Mouse (Mus musculus) telencephalon, adult 2 months (tissue): ENCODE measurements around the gene Arhgef3.

Experiments used
- DNase-seq: peaks from one replicate; pipeline ENCODE4 v3.0.0-alpha.2; 2011; ENCODE audit warnings: low read depth, low spot score

The Arhgef3 gene

DNA sequence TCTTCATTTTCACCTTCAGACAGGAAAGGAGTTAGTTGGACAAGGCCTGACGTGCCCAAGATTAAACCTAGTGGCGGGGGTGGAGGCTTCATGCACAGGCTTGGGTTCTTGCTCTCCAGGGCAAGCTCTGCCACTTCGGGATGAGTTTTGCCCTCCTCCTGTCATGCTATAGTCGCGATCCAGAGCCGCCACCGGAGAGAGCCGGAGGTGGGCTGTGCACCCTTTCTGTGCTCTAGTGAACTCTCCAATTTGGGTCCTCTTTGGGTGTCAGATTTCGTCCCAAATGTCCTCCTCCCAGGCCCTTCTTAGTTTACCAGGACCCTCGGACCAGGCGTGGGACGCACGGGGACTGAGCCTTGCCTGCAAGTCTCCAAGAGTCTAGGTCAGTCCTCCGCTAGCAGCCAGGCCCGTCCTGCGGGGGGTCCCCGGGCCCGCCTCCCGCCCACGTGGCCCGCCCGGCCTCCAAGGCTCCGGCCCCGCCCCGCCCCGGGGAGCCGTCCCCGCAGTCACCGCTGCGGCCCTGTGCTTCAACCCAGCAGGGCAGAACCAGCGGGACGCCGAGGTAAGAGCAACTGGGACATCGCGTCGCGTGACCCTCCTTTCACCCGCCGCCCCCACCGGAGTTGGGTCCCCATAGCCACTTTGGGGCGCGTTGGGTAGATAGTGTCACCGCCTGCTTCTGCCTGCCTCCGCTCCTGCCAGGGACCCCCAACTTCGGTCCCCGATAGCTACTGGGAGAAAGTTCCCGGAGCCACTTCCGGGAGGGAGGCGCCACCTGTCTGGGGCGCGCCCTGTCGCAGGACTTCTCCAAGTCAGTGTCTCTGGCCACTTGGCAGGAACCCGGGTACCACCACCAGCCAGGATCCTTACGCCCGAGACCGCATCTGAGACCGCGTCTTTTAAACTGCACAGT is at the start of gene Arhgef3:
Gene Arhgef3, plus strand, starts transcription at position 538 of the 913 bp plus-strand sequence.
- no peak for DNase-seq

DNA sequence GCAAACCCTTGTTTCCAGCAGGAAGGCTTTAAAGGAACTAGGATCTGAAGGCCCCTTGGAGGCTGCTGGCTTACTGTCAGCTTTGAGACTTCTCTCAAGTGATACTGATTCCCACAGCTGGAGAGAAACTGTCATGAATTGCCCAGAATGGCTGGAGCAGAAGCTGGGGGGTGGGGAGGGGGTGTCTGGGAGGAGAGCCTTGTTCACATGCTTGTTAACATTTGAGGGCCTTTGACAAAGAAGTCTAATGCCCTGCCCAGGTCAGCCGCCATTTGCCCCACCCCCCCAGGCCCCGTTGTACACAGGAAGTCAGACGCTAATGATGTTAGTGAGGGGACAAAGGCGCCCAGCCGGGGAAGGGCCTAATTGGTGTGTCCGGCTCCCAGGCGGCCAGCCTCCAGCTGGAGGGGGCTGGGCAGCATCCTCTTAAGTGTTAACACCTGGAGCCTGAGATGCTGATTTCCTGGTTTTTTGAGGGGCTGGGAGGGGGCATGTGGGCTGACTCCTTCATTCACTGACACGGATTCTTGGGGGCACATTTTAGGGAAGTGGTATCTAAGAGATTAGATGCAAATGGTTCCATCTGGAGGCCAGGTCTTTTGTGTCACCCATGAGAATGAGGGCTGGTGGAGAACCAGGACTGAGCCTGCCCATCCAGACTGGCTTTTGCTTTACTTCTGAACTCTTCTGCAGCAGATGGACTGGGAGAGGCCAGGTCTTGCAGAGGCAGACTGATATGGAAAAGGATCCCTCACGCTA is 48.3 kb upstream of the Arhgef3 start:
- DNase-seq: no peak

DNA sequence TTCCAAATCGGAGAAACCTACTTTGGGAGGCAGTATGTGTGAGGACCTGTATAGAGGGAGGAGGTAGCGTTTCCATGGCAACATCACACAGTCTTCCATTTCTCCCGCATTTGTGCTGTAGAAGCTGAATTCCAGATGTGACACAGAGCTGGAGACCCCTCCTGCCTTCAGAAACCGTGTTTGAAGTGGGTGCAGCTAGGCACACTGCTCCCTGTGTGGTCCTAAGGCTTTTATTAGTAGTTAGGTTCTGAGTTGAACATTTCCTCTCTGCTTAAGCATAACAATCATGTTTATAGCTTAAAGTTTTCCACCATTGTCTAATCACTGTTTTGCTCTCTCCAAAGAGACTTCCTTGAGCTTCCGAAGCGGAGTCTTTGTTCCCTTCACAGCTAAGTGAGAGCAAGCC is 46.8 kb upstream of the Arhgef3 start:
- peak; percentile 6 for DNase-seq

DNA sequence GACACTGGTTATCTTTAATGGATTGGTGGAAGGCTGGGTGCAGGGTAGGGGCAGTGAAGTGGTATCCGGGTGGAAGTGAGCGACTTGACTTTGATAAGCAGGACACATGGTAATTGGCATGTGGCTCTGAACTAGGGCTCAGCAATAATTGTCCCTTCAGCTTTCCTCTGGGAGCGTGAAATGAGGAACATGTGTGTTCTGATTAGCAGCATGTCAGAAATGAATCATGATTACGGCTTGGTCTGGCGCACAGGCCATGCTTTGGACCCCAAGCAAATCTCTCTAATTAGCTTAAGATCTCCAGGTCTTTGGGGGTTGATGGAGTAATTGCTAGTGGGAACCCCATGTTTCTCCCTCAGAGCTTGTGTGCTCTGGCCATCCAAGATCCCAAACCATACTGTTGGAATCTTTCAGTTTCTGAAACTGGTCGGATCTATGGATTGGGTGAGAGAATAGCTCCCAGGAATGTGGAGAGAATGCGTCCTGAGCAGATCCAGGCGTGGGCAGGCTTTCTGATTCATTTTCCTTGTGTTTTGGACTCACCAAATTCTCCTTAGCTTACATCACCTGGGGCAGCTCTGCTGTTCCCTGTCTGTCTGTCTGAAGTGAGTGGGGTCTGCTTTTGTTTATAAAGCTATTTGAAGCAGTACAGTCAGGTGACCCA is 45.1 kb upstream of the Arhgef3 start:
- no peak for DNase-seq

DNA sequence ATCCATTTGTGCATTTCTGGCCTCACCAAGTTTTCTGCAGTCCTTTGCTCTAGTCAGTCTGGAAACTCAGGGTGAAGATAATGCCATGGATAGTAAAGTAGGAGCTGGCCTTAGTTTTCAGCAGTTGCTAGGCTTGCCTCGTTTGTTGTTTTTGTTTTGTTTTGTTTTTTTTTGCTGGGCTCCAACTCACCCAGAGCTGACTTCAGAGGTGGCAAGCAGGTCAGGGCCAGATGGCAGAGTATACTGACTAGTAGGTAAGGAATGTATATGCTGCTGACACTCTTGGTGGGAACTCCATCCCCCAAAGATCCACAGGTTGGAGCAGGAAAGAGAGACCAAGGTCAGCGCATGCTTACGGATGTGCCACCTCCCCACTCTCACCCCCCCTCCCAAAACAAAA is 44.6 kb upstream of the Arhgef3 start:
- DNase-seq: no peak

DNA sequence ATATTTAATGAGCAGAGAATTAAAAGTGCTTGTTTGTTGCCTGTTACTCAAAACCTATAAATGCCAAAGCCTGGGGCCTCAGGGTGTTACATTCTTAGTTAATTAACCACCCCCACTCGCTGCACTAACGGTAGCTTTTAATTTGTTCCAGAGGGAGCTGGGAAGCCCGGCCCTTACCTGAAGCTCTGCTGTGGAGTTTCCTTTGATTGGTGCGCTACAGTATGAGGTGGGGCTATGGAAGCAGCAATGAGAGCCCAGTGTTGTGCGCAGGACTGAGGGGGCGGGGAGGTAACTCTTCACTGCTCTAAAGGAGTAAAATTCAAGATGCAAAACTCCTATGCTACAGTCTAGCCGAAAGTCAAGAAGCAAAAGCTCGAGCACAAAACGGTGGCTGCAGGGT is 43.9 kb upstream of the Arhgef3 start:
- DNase-seq: no peak

DNA sequence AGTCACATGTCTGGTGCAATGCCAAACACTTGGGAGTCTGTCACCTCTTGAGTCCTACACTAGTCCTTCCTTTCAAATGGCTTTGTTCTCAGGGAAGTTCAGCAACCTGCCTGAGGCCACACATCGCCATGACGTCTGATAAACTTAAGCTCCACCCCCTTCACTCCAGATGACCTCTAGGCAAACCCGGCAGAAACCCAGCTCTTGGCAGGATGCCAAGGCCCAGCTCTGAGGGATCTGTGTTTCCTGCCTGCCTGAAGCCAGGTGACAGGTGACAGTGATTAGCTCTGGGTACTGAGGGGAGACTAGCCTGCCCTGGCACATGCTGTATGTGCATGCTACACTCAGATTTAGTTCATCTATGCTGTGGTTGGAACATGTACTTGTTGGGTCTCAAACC is 42.7 kb upstream of the Arhgef3 start:
- DNase-seq: no peak

DNA sequence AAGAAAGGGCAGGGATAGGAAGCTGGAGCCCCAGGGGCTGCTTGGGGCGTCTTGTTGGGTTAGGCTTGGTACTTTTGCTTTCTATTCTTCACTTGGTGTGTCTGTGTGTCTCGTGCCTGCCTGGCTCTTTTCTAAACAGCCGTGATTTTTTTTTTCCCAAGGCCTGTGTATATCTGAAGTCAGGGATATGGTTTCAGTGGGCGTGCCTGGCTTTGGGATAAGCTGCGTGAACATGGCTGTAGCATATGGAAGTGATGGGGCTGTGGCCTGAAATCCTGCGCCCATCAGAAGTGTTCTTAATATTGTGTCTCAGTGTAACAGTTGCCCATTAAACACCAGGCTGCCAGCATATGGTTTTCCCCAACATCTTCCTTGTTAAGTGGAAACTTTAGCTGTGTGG is 39.6 kb upstream of the Arhgef3 start:
- no peak for DNase-seq

DNA sequence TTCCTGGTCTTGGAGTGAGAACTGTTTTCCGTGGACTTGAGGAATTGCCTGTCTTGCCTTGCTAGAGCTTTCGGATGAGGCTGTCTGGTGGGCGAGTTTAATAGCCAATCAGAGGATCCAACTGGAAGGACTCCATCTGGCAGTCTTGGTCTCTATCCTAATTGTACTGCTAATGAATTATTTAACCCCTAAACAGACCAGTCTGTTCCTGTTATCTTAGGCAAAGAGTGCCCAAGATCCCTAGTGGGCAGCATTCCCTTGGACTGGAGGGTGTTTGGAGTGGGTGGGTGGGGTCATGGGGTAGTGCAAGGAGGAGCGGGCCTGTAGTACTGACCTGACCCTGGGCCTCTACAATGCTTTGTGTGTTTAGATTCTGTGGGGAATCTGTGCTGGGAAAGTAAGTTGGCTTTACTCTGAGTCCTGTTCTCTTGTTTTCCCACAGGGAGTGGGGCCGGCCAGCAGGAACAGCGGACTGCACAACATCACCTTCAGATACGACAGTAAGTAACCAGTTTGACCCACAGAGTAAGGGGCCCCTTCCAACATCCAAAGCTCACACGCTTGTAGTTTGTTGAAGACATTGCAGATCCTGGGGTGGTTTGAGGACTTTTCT is 38.7 kb upstream of the Arhgef3 start:
- peak; percentile 6 for DNase-seq

DNA sequence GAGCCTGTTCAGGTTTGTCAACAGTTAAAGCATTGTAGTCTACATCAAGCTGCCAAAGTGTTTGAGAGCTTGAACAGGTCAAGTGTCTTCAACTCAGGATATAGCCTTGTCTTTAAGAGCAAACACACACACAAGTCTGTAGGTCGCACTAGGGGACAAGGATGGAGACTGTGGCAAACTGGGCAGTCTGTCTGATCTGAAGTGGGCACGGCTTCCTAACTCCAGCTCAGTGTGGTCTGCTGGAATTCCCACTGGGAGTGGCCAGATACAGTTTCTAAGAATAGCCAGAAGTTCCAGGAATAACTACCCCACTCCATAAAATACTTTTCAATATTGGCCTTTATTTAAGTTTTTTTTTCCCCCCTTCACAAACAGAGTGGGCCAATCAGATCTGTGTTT is 38.2 kb upstream of the Arhgef3 start:
- no peak for DNase-seq

DNA sequence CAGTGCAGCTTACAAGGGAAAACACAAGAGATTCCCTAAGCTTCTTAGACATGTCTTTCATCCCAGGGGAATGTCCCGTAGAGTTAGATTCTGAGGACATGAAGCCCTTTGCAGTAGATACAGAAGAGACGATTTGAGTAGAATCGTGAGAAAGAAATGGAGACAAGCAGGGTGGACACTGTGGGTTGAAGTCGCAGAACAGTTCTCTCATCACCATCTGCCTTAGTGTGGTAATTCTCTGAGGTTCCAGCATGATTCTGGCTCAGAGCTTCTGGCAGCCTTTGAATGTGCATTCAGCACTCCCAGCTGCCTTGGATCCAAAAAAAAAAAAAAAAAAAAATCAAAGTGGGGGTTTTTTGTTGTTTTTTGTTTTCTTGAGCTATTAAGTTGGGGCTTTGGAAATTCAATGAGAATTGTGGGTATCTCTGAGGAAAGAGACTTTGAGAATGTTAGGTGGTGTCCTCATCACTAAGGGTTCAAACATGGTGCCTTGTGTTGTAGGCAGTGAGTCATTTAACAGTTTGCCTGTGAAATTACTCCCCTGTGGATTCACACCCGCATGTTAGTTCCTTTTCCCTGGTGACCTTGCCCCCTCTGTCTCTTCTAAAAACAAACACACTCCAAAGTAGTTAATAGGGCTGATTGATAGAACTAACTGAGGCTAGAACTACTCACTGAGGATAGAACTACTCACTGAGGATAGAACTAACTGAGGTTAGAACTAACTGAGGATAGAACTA is 33.0 kb upstream of the Arhgef3 start:
- DNase-seq: peak; percentile 71

DNA sequence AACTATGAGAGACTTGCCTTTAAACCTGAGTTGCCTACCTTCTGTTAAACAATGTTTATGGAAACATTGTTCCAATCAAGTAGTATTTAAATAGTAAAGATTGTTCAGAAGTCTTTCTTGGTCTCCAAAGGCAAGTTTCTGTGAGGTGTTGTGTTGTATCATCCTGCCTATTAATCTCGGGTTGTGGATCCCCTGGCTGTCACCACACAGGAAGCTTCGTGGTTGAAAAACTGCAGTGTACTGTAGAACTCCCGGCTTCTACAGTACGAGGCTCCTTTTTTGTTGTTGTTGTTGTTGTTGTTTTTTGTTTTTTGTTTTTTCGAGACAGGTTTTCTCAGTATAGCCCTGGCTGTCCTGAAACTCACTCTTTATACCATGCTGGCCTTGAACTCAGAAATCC is 29.2 kb upstream of the Arhgef3 start:
- DNase-seq: no peak

DNA sequence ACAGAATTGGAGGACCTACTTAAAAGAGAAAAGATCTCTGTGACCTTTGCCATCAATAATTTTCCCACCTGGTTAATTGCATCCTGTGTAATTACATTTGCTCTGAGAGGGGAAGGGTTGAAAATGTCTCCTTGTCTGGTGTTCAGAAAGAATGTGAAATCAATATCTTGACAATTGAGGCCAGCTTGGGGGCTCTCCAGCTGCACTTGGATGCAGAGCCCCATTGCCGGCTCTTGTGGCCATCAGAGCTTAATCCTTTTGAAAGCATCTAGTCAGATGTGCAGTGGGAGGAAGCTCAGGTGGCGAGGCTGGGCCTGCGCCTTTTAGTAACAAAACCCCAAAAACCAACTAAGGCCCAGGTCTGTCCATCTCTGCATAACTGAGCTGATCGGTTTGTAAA is 28.7 kb upstream of the Arhgef3 start:
- DNase-seq: no peak

DNA sequence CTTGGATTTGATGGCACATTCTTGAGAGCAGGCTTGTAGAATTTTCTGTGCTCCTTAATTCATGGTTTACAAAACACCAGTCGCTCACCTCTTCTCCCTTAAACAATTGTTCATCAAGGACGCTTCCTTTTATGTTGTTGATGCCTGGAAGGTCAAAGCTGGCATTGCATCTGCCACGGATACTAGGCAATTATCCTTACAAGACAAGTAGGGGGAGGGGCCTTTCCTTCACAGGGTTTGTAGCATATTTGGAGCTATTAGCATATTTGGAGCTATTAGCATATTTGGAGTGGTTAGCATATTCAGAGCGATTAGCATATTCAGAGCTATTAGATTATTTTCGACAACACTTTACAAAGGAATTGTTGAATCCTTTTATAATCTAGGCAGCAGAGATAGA is 20.5 kb upstream of the Arhgef3 start:
- DNase-seq: no peak

DNA sequence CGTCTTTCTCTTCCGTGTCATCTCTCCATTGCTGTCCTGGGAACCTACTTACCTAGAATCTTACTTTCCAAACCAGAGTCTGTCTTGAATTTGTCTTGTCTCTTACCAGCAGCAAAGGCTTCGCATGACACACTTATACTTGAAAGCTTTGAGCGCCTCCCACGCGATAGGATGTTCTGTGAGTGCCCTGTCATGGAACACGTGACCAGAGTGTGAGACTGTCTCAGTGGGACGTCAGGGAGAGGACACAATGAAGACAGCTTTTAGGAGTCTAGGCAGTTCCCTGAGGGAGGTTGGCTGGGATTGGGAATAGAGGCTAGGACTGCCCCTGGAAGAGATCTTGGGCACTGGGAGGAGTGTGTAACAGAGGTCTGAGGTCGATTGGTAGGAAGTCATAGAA is 18.6 kb upstream of the Arhgef3 start:
- no peak for DNase-seq

DNA sequence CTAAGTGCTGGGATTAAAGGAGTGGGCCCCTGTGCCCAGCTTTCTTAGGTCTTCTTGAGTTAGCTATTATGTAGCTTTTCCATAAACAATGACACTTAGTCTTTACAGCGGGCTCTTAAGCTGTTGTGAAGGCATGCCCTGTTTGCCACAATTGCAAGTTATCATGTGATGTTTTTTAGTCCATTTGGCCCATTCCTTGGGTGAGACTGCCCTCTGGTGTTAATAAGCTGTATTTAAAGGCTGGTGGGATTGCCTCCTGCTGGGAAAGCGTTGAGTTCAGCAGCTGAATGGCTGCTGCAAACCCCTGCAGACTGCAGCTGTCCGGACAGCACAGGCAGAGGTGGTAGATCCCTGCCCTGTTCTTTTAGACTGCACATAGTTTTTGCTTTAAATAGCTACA is 17.9 kb upstream of the Arhgef3 start:
- peak; percentile 49 for DNase-seq

DNA sequence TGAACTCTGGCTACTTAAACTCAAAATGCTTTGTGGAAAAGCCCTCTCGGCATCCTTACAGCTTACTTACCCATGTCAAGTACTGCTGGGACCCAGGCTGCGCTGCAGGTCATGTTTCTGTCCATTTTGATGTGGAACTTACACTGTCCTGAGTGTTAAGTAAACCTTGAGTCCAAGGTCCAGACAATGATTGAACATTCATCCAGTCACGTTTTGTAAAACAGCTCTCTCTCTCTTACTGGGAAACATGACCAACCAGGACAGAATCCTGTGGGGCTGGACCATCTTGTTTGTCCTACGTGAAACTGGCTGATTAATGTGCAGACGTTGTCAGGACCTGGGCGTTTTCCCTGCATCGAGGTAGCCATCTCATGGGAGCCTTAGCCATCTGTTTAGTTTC is 13.0 kb upstream of the Arhgef3 start:
- no peak for DNase-seq

DNA sequence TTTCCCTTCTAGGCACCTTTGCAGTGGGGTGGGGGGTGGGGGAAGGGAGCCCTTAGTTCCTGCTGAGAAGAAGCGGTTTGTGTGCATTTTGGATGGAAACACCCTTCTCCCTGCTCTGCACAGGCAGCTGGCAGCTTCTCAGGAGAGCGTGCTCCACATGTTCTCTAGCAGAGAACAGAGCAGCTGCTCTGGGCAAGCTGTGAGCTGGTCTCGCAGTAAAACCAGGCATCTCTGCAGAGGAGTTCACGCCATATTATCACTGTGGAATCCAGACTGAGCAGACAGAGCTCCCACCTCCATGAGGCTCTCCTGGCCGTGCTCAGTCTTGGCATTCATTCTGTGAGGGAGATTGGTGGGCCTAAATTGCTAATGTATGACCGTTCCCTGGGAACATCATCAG is 12.0 kb upstream of the Arhgef3 start:
- peak; percentile 75 for DNase-seq

DNA sequence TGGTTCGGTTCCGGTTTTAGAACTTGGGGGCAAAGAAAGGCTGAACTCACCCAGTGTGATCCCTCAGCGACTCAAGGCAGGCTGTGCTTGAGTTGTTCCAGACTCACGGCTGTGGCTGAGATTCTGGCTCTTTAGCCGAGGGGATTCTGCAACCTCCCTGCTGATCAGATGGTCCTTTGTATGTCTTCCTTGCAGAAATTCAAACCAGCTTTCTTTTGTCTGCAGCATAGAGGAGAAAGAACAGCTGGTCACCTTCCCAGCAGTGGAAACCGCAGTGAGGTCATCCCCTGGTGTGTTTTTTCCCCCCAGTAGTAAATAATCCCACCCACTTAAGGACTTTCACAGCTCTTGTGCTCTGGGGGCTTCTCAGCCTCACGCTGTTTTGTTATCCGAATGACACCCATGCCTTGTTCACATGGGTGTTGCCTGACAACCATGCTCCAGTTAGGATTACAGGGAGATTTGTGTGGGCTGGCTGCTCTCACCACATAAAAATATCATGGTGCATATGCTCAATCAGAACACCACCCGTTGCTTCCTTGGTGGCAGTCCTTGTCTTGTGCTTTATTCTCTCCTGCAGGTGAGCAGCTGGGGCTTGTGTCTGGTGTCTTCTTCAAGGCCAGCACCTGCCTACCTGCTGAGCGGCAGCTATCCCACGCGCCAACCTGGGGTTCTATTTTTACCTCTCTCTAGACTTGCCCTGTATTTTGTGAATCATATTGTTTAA is 8.8 kb upstream of the Arhgef3 start:
- peak; percentile 73 for DNase-seq

DNA sequence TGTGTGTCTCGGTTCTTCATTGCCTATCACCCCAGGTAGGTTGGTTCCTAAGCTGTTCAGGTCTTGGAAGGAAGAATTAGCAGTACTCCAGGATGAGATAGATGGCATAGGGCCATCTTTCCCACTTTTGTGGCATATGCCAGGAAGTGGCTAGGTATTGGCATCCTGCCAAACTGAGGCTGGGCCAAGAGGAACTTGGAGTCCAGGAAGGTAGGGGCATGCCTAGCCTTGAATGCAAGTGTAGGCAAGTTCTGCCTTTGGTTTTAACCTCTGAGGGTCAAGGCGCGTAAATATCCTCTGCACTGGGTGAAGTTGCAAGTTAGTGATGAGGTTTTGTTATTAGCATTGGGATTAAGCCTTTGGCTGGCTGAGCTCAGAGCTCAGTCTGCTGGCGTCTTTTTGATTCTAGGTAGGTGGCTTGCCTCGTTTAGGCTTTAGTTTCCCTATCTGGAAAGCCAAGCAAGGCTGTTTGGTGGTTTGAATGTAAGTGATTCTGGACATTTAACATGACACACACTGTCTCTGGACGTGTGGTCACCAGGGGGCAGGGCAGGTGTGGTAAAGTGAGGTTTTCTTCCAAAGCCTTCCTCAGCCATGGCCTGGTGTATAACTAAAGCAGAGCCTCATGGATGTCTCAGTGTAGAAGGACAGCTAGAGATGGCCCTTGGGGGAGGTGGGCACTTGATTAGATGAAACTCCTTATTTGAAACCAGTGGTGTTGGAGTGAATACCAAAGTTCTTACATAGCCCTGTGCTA is 5.8 kb upstream of the Arhgef3 start:
- no peak for DNase-seq
